Mouse (Mus musculus) G1E (cell line): ENCODE results near the gene Crlf1. TPM values are rescaled to one million over a fixed set of nuclear protein-coding genes. Genes with fewer than 3 reads are reported as not detected.

ENCODE experiments used
- ATAC-seq: 2 replicates; pipeline ENCODE4 v1.8.0; 2016; ENCODE audit warnings: mild to moderate bottlenecking; ENCODE audit not compliant: insufficient number of reproducible peaks, poor library complexity, low FRiP score, severe bottlenecking; ENCODE audit errors: extremely low read depth
- DNase-seq: peaks from one replicate; pipeline ENCODE4 v3.0.0; 2012; ENCODE audit warnings: low spot score
- H3K27me3 ChIP-seq: 2 replicates; pipeline ENCODE4 v1.6.1; 2012; ENCODE audit warnings: mild to moderate bottlenecking, low read length, inconsistent platforms; ENCODE audit not compliant: insufficient read depth
- H3K36me3 ChIP-seq: replicated peaks from 2 replicates; pipeline ENCODE3; 2012; ENCODE audit warnings: mild to moderate bottlenecking, inconsistent platforms
- H3K4me1 ChIP-seq: 2 replicates; pipeline ENCODE4 v1.6.1; 2012; ENCODE audit warnings: low read depth, low read length, inconsistent platforms, mixed read lengths; ENCODE audit not compliant: insufficient read depth
- H3K4me3 ChIP-seq: 2 replicates; pipeline ENCODE4 v1.5.1; 2012; ENCODE audit warnings: low read depth, mild to moderate bottlenecking, inconsistent platforms, low read length, moderate library complexity, mixed read lengths
- H3K9me3 ChIP-seq: replicated peaks from 2 replicates; pipeline ENCODE4 v1.6.1; 2012; ENCODE audit warnings: inconsistent platforms
- CTCF ChIP-seq: IDR thresholded peaks from 2 replicates; pipeline ENCODE4 v1.5.1; 2012; ENCODE audit warnings: low read depth, low read length, inconsistent platforms, mixed read lengths
- GATA1 ChIP-seq: IDR thresholded peaks from 2 replicates; pipeline ENCODE4 v1.6.1; 2012; ENCODE audit warnings: borderline replicate concordance, low read length, inconsistent platforms, mixed read lengths
- GATA2 ChIP-seq: IDR thresholded peaks from 2 replicates; pipeline ENCODE4 v1.6.1; 2012; ENCODE audit warnings: low read depth, low read length, inconsistent platforms, borderline replicate concordance
- POLR2AphosphoS5 ChIP-seq: IDR thresholded peaks from 2 replicates; pipeline ENCODE4 v1.6.1; 2012; ENCODE audit warnings: low read depth, low read length, inconsistent platforms; ENCODE audit not compliant: insufficient replicate concordance
- TAL1 ChIP-seq: conservative IDR thresholded peaks from 2 replicates; pipeline ENCODE4 v1.6.1; 2012; ENCODE audit warnings: low read depth, low read length, inconsistent platforms, mixed read lengths
- polyA plus RNA-seq: library from polyadenylated mRNA; stranded (reverse); fragments of >175 nt; gene quantifications from 2 replicates; pipeline ENCODE4 v1.2.3, GENCODE M21; 2012
- total RNA-seq, 2 experiments: library from RNA; stranded (forward) in 1 of 2; stranded (reverse) in 1 of 2; fragments of 200-1000 nt in 1 of 2; fragments of >200 nt in 1 of 2; fragmentation: Nextera tagmentation in 1 of 2; gene quantifications; 2 replicates each; pipeline ENCODE4 v1.2.3; 2014 to 2017

Crlf1 gene
- total and polyA plus RNA-seq, 3 experiments = not detected

DNA sequence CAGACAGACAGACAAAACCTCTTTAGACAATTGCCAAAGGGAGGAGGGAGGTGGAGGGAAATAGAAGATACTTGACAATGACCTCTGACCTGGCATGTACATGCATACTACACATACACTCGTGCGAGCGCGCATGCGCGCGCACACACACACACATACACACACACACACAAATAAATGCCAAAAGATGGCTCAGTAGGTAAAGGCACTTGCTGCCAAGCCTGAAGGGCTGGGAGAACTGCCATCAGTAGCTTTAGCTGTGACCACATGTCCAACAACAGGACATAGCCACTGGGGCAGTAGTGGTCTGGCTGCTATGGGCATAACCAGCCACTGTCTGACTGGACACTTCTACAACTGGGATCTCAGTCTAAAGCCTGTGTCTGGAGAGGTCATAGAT, 21.1 kb upstream of the Crlf1 start:
- TF ChIP-seq POLR2AphosphoS5 = no peak
- no peak for TF ChIP-seq GATA1
- no peak for TF ChIP-seq TAL1
- no peak for TF ChIP-seq CTCF
- DNase-seq (no peak), ATAC-seq (no peak)
- Histone ChIP-seq H3K4me1 (peaks cover 51% of the 10 kb centered on the region), H3K27me3 (no peaks in the 10 kb centered on the region), H3K36me3 (peaks cover 77% of the 10 kb centered on the region), H3K4me3 (no peak overlapping the region), H3K9me3 (no peaks in the 10 kb centered on the region)

DNA sequence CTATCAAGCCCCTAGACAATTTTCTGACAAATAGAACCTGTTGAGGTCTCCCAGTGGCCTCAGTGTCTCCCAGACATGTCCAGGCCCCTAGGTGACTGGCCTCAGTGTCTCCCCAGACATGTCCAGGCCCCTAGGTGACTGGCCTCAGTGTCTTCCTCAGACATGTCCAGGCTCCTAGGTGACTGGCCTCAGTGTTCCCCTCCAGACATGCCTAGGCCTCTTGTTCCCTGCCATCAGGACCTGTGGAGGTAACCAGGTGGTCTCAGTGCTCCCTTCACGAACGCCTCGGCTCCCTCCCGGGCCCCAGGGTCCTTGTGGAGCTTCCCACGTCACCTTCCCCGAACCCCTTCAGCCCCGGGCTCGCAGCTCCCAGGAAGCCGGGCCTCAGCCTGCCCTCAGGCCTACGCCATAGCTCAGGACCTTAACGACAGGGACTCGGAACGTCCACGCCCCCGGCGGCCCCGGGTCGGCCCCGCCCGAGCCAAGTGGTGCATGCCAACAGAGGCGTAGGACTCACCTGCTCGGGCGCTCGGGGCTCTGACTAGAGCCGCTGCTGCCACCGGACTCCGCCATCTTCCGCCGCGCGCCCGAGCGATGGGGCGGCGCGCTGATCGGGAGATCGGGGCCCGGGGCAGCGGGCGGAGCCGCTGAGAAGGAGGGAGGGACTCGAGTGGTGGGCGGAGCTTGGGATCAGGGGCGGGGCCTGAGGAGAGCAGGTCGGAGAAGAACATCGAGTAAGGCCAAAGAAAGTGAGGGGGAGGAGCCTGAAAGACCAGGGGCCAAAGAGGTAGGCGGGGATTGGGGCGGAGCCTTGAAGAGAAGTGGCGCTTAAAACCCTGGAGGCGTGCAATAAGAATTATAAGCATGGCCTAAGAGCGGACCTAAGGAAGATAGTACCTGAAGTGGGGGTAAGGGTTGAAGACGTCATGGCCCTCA, 16.4 kb upstream of the Crlf1 start, which contains the start of gene Klhl26:
Gene Klhl26 (minus strand): TSS at position 636 of the 936 bp plus-strand sequence.
- Histone ChIP-seq H3K36me3 (peaks cover 31% of the 10 kb centered on the region), H3K9me3 (no peaks in the 10 kb centered on the region), H3K27me3 (peaks cover 20% of the 10 kb centered on the region), H3K4me3 (peak within 1 kb of the TSS; percentile 90), H3K4me1 (peaks cover 35% of the 10 kb centered on the region)
- TF ChIP-seq GATA2 = no peak
- no peak for TF ChIP-seq CTCF
- TF ChIP-seq TAL1 = no peak
- no peak for TF ChIP-seq GATA1
- TF ChIP-seq POLR2AphosphoS5 = no peak
- DNase-seq (peak; percentile 95), ATAC-seq (peak; percentile 94)

DNA sequence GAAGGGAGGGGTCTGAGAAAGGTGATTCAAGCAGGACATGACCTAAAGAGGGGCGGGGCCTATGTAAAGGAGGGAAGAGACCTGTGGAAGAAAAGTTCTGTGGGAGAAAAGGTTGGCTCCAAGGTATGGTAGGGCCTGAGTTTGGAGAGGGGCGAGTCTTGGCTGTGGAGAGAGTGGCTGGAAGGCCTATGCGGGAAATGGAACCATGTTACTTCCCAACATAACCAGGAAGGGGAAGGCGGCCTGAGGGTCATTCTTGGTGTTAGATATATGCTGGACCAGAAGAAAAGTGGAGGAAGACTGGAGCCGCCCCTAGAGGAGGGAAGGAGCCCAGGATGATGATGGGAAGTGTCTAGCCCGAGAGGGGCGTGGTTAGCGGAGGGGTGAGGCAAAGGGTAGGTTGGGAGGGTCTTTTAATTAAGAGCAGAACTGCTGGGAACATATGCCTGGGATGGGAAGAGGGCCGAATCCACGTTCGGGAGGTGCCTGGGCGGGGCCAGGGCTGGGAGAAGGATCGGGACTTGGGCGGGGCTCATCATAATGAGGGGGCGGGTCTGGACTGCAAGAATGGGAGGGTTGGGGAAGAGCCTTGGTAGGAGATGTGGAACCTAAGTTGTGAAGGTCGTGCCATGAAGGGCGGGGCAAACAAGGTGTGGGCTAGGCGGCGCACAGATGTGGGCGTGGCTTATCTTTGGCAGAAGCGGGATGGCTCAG, 15.5 kb upstream of the Crlf1 start:
- no peak for TF ChIP-seq TAL1
- TF ChIP-seq GATA2 = no peak
- Histone ChIP-seq H3K27me3 (peaks cover 28% of the 10 kb centered on the region), H3K4me1 (peaks cover 35% of the 10 kb centered on the region), H3K36me3 (peaks cover 22% of the 10 kb centered on the region), H3K9me3 (no peaks in the 10 kb centered on the region), H3K4me3 (peak overlapping the region; percentile 90)
- DNase-seq (peak; percentile 68), ATAC-seq (0 out of 2 replicates have a peak, but pooled peaks have one; percentile 24)

DNA sequence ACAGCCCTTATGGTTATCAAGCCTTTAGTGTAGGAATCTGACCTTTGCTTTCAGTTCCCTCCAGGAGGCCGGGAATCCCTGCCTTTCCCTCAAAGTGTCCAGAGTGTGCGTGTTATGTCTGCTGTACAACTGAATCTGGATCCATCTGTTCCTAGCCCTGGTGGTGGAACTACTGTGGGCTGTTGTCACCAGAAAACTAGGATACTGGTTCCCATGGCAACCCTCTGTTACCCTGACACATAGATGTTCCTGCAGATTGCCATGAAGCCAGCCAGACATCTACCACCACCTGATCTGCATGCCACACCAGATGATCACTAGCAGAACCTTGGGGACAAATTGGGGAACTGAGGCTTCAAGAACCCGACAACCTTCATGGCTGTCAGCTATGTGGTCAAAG, 11.1 kb upstream of the Crlf1 start:
- no peaks in the 10 kb centered on the region for H3K9me3 ChIP-seq
- DNase-seq (no peak), ATAC-seq (no peak)
- H3K4me1 ChIP-seq = peaks cover 36% of the 10 kb centered on the region
- no peak for TF ChIP-seq POLR2AphosphoS5
- no peak for TF ChIP-seq GATA2
- TF ChIP-seq GATA1 = no peak
- no peak for TF ChIP-seq CTCF
- no peak for TF ChIP-seq TAL1
- H3K36me3 ChIP-seq = no peaks in the 10 kb centered on the region
- H3K27me3 ChIP-seq = peaks cover 71% of the 10 kb centered on the region
- H3K4me3 ChIP-seq = no peak overlapping the region

DNA sequence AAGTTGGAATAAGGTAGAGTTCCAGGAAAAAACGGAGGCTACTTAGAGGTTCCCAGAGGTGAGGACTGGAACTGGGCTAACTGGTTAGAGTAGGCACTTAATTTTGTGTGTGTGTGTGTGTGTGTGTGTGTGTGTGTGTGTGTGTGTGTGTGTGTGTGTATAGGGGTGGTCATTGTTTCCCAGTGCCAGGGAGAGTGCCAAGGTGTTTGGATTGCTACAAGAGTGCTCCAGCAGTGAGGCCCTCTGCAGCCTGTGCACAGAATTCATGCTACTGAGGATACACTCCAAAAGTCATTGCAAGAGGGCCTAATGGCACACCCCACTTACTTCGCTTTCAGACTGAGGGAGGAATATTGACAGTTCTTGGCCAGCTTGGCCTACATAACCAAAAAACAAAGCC, 10.0 kb upstream of the Crlf1 start:
- peaks cover 79% of the 10 kb centered on the region for H3K27me3 ChIP-seq

DNA sequence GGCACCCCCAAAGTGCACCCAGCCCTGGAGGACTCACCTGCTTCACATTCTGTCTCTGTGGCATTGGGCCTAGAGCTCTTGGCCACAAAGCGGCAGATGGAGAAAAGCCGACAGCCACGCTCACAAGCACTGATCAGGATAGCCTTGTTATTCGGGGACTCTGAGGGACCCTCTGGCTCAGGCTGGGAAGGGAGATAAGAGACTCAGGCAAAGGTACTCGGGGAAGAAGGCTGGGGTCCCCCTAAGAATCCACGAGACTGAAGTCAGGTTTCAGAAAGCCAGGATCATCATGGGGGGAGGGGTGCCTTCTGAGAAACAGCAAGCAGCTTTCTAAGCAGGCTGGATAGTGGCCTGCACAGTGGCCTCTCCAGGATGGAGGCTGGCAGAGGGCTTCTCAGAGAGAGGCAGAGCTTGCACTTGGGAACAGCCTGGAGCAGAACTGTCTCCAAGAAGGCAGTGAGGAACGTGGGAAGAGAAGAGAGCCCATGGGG, 6.7 kb upstream of the Crlf1 start:
- Histone ChIP-seq H3K4me3 (no peak overlapping the region), H3K27me3 (peaks cover 95% of the 10 kb centered on the region), H3K9me3 (no peaks in the 10 kb centered on the region), H3K36me3 (no peaks in the 10 kb centered on the region), H3K4me1 (peaks cover 39% of the 10 kb centered on the region)
- ATAC-seq = no peak
- DNase-seq = no peak
- TF ChIP-seq TAL1 (no peak), GATA1 (no peak), POLR2AphosphoS5 (no peak), CTCF (no peak), GATA2 (no peak)

More for the DNA sequence above, 10.0 kb upstream of the Crlf1 start:
- Histone ChIP-seq H3K4me3 (no peak overlapping the region), H3K4me1 (peaks cover 34% of the 10 kb centered on the region), H3K36me3 (no peaks in the 10 kb centered on the region), H3K9me3 (no peaks in the 10 kb centered on the region)
- no peak for ATAC-seq
- no peak for TF ChIP-seq POLR2AphosphoS5
- no peak for TF ChIP-seq GATA1
- no peak for DNase-seq
